ENCODE assay signal across 15 mouse cellular contexts in the genomic region with DNA sequence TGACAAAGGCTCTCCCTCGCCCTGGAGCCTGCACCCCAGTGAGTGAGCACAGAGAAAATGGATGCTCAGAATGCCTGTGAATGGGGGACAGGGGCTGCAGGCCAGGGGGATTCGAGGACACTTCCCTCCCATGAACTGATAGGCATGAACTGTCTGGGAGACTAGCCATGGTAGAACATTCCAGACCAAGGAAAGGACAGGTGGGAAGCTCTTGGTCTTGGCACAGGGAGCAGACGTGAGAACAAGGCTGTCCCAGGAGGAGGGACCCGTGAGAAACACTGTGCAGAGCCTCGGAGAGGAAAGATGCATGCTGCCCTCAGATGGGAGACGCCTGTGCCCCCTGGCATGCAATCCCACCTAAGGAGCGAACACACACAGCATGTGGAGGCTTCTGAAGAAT. TPM values are rescaled to one million over a fixed set of nuclear protein-coding genes. Genes with fewer than 3 reads are reported as not detected.
"Had no signal": no experiment of that assay in that cellular context is flagged by ENCODE, and none has a peak within 500 bp of the region (broad histone marks: within the 10 kb centered on the region; RNA-seq: fewer than 3 reads in every experiment).

No protein-coding gene starts in this region.

- H3K36me3 ChIP-seq: midbrain, embryonic 10.5 days; midbrain, embryonic 13.5 days; midbrain, embryonic 15.5 days; neural tube, embryonic 12.5 days; stomach, embryonic 15.5 days had no signal

- H3K9me3 ChIP-seq: midbrain, embryonic 10.5 days; midbrain, embryonic 13.5 days; midbrain, embryonic 15.5 days; neural tube, embryonic 12.5 days; stomach, embryonic 15.5 days had no signal

- H3K4me2 ChIP-seq: lung, embryonic 14.5 days; midbrain, embryonic 13.5 days; midbrain, embryonic 15.5 days; neural tube, embryonic 12.5 days; stomach, embryonic 15.5 days had no signal

- H3K27me3 ChIP-seq: midbrain, embryonic 13.5 days; midbrain, embryonic 15.5 days; stomach, embryonic 15.5 days had no signal

- H3K4me3 ChIP-seq: midbrain, embryonic 10.5 days; midbrain, embryonic 13.5 days; midbrain, embryonic 15.5 days; neural tube, embryonic 12.5 days; stomach, embryonic 15.5 days had no signal

- H3K9ac ChIP-seq: lung, embryonic 14.5 days; midbrain, embryonic 13.5 days; midbrain, embryonic 15.5 days; neural tube, embryonic 12.5 days; stomach, embryonic 15.5 days had no signal

- DNase-seq: lung, adult 18-20 months; lung, embryonic 14.5 days; lung, postnatal 10 days; lung, postnatal 4 days; right cerebral cortex, postnatal 14 days; thymus, adult 2 months; thymus, postnatal 25 days; thymus, postnatal 4 days had no signal

- H3K27ac ChIP-seq: midbrain, embryonic 10.5 days; midbrain, embryonic 13.5 days; midbrain, embryonic 15.5 days; neural tube, embryonic 12.5 days; stomach, embryonic 15.5 days; stomach, postnatal 0 days had no signal

- ATAC-seq: midbrain, embryonic 13.5 days; midbrain, embryonic 15.5 days had no signal

RNA-seq across cellular contexts. Expression of gene Podxl2, which starts 50.7 kb away (rescaled TPM):
- total RNA-seq: monocyte, adult 5-6 weeks had no signal
